Mouse (Mus musculus) hindbrain, postnatal 0 days (tissue): ENCODE data around the gene Kcnk2. TPM values are rescaled to one million over a fixed set of nuclear protein-coding genes. Genes with fewer than 3 reads are reported as not detected.
"Not testable (repeated sequence)": the region's sequence is repeated elsewhere in the genome, so short reads cannot be mapped to it uniquely, and the experiment has no call there.

Source experiments
- ATAC-seq: fragments of 200-750 bp; cut with Nextera tagmentation; 2 replicates; pipeline ENCODE4 v1.8.0; 2017; ENCODE audit warnings: mild to moderate bottlenecking, moderate TSS enrichment, moderate library complexity
- DNase-seq: peaks from one replicate; pipeline ENCODE4 v3.0.0-alpha.2; 2015; ENCODE audit warnings: low spot score
- H3K27ac ChIP-seq: fragments of 300-500 bp; sonication (generic); 2 replicates; pipeline ENCODE4 v1.5.1; 2014; ENCODE audit warnings: mild to moderate bottlenecking
- H3K27me3 ChIP-seq: fragments of 300-500 bp; sonication (generic); 2 replicates; pipeline ENCODE4 v1.6.1; 2014; ENCODE audit warnings: low read length, mixed read lengths; ENCODE audit not compliant: insufficient read depth
- H3K36me3 ChIP-seq: fragments of 300-500 bp; sonication (generic); 2 replicates; pipeline ENCODE4 v1.6.1; 2014; ENCODE audit warnings: low read length, mixed read lengths; ENCODE audit not compliant: insufficient read depth
- H3K4me1 ChIP-seq: fragments of 300-500 bp; sonication (generic); 2 replicates; pipeline ENCODE4 v1.6.1; 2014; ENCODE audit warnings: antibody characterized with exemption, low read length, mixed read lengths; ENCODE audit not compliant: insufficient read depth
- H3K4me2 ChIP-seq: fragments of 300-500 bp; sonication (generic); 2 replicates; pipeline ENCODE4 v1.6.1; 2014; ENCODE audit warnings: low read depth, mild to moderate bottlenecking, low read length, moderate library complexity, mixed read lengths
- H3K4me3 ChIP-seq: fragments of 300-500 bp; sonication (generic); 2 replicates; pipeline ENCODE4 v1.5.1; 2014; ENCODE audit warnings: low read length
- H3K9ac ChIP-seq: fragments of 300-500 bp; sonication (generic); replicated peaks from 2 replicates; pipeline ENCODE4 v1.6.1; 2014; ENCODE audit warnings: mild to moderate bottlenecking, low read length, moderate library complexity, mixed read lengths
- H3K9me3 ChIP-seq: fragments of 300-500 bp; sonication (generic); 2 replicates; pipeline ENCODE4 v1.6.1; 2016; ENCODE audit warnings: low read length, mixed read lengths
- CTCF ChIP-seq: IDR thresholded peaks from 2 replicates; pipeline ENCODE4 v1.5.1; 2016; ENCODE audit warnings: antibody characterized with exemption, control low read depth, low read depth
- WGBS: fragments of 180-500 bp; shearing (Covaris S2); extraction: QIAGEN DNeasy Blood & Tissue Kit; methylation state at CpG from one replicate; pipeline ENCODE4 v1.1.7; 2014; 5-methylcytosine and 5-hydroxymethylcytosine counted together
- polyA plus RNA-seq: library from polyadenylated mRNA; unstranded; fragments of >200 nt; fragmentation: Nextera tagmentation; extraction: Ambion mirVana; gene quantifications from 2 replicates; pipeline ENCODE4 v1.2.1, GENCODE M21; 2015
- total RNA-seq: library from RNA; depleted of rRNA; stranded (reverse); fragments of >200 nt; gene quantifications from 2 replicates; pipeline ENCODE4 v1.2.3, GENCODE M21; 2014

Kcnk2 gene
- total and polyA plus RNA-seq, 2 experiments from 2014 or later = 13.2 to 16.2 TPM

DNA sequence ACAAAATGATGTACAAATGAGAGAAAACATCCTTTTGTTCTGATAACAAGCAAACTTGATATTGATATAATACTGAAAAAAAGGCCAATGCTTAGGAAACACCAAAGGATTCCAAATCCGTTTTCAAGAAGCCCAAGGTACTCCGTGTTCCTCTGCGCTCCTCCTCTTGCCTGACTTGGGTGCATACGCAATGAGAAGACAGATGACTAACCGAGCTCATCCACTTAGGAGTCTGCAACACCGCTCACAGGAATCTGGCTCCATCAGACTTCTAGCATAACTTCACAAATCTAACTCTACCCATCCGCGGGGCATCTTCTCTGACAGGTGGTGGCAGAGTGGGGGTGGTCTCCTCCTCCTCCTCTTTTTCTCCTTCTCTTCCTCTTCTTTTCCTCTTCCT, 113.1 kb downstream of the Kcnk2 start:
- no peak overlapping the region for H3K9ac ChIP-seq
- H3K36me3 ChIP-seq = no peaks in the 10 kb centered on the region
- no peak overlapping the region for H3K4me2 ChIP-seq
- no peak overlapping the region for H3K27ac ChIP-seq
- H3K4me1 ChIP-seq = no peaks in the 10 kb centered on the region
- WGBS = 86% methylated on average over 8 of the region's 8 CpGs
- ATAC-seq (no peak), DNase-seq (no peak)
- no peak overlapping the region for H3K4me3 ChIP-seq
- H3K27me3 ChIP-seq = no peaks in the 10 kb centered on the region
- no peak for TF ChIP-seq CTCF
- no peaks in the 10 kb centered on the region for H3K9me3 ChIP-seq

- Histone ChIP-seq H3K9ac (no peak overlapping the region), H3K27me3 (no peaks in the 10 kb centered on the region), H3K27ac (no peak overlapping the region), H3K4me1 (no peaks in the 10 kb centered on the region), H3K4me2 (no peak overlapping the region), H3K4me3 (no peak overlapping the region), H3K9me3 (no peaks in the 10 kb centered on the region), H3K36me3 (no peaks in the 10 kb centered on the region)
- TF ChIP-seq CTCF = no peak
- DNase-seq (no peak), ATAC-seq (no peak)
- 86% methylated on average over 2 of the region's 2 CpGs for WGBS
Observed at GRCm38 (mm10) chr1:189272281-189272680, 129.8 kb downstream of the Kcnk2 start.

GRCm38 (mm10) chr1:189253631-189254030, 148.4 kb downstream of the Kcnk2 start:
- H3K9me3 ChIP-seq = no peaks in the 10 kb centered on the region
- H3K27me3 ChIP-seq = no peaks in the 10 kb centered on the region
- H3K36me3 ChIP-seq = no peaks in the 10 kb centered on the region
- no peaks in the 10 kb centered on the region for H3K4me1 ChIP-seq
- no peak for DNase-seq
- no peak overlapping the region for H3K27ac ChIP-seq
- no peak overlapping the region for H3K9ac ChIP-seq
- H3K4me2 ChIP-seq = no peak overlapping the region
- no peak for ATAC-seq
- no peak for TF ChIP-seq CTCF
- no peak overlapping the region for H3K4me3 ChIP-seq

DNA sequence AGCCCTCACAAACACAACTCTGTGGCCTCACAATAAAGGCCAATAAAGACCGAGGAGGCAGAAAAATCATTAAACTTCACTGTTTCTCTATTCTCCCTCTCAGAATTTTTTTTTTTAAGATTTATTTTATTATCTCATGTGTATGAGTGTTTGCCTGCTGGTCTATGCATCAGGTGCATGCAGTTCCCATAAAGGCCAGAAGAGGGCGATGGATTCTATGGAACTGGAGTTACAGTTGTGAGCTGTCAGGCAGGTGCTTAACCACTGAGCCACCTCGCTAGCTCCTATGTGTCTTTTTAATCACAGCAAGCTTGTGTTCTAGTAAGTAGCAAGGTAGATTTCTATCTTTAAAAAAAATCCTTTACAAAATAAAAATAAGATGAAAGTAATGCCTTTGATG, 148.9 kb downstream of the Kcnk2 start:
- Histone ChIP-seq H3K27me3 (no peaks in the 10 kb centered on the region), H3K36me3 (no peaks in the 10 kb centered on the region), H3K9me3 (no peaks in the 10 kb centered on the region), H3K9ac (no peak overlapping the region), H3K4me1 (no peaks in the 10 kb centered on the region), H3K4me2 (no peak overlapping the region), H3K27ac (no peak overlapping the region), H3K4me3 (no peak overlapping the region)
- TF ChIP-seq CTCF = peak; percentile 64
- ATAC-seq = no peak
- 72% methylated on average over 3 of the region's 3 CpGs for WGBS
- peak; percentile 47 for DNase-seq

- not testable (repeated sequence) for H3K9me3 ChIP-seq, H3K4me1 ChIP-seq, H3K27me3 ChIP-seq, H3K9ac ChIP-seq, H3K4me3 ChIP-seq, DNase-seq, H3K36me3 ChIP-seq, ATAC-seq, H3K27ac ChIP-seq, H3K4me2 ChIP-seq
- WGBS = 82% methylated on average over 2 of the region's 2 CpGs
Observed at GRCm38 (mm10) chr1:189243206-189243605, 158.9 kb downstream of the Kcnk2 start.

- 66% methylated on average over 5 of the region's 5 CpGs for WGBS
- no peak for TF ChIP-seq CTCF
Observed at GRCm38 (mm10) chr1:189235261-189235660, 166.8 kb downstream of the Kcnk2 start.

DNA sequence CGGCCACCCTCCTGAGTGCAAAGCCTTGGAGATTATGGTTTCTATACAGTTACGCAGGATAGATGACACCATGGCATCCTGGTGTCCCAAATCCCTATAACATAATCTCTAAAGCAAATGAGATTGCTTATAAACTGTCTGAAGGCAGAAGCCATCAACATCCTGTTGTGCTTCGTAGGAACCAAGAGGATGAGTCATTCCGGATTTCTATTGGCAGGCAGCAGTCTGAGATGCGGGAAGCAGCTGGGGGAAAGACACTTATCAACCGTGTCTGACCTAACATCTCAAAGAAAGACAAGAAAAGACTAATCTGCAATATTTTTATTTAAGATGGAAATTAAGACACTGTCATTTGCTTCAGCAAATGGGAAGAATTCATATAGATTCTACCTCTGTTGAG, 169.2 kb downstream of the Kcnk2 start:
- Histone ChIP-seq H3K9ac (no peak overlapping the region), H3K27ac (no peak overlapping the region), H3K4me3 (no peak overlapping the region), H3K27me3 (no peaks in the 10 kb centered on the region), H3K4me2 (no peak overlapping the region), H3K9me3 (no peaks in the 10 kb centered on the region), H3K4me1 (peaks cover 5% of the 10 kb centered on the region; the same call in 1 of the 2 replicates), H3K36me3 (no peaks in the 10 kb centered on the region)
- DNase-seq (no peak), ATAC-seq (no peak)
- TF ChIP-seq CTCF = no peak
- WGBS = 71% methylated on average over 6 of the region's 6 CpGs

More at GRCm38 (mm10) chr1:189235261-189235660, 166.8 kb downstream of the Kcnk2 start:
- ATAC-seq (no peak), DNase-seq (no peak)
- Histone ChIP-seq H3K27me3 (no peaks in the 10 kb centered on the region), H3K9me3 (no peaks in the 10 kb centered on the region), H3K4me2 (no peak overlapping the region), H3K4me3 (no peak overlapping the region), H3K4me1 (no peaks in the 10 kb centered on the region), H3K27ac (no peak overlapping the region), H3K9ac (no peak overlapping the region), H3K36me3 (no peaks in the 10 kb centered on the region)
